Mouse (Mus musculus): ENCODE measurements around the gene Zfp354c. TPM values are rescaled to one million over a fixed set of nuclear protein-coding genes. Genes with fewer than 3 reads are reported as not detected.

Gene Zfp354c
- polyA plus RNA-seq, 1 experiment: 0.19 TPM

DNA sequence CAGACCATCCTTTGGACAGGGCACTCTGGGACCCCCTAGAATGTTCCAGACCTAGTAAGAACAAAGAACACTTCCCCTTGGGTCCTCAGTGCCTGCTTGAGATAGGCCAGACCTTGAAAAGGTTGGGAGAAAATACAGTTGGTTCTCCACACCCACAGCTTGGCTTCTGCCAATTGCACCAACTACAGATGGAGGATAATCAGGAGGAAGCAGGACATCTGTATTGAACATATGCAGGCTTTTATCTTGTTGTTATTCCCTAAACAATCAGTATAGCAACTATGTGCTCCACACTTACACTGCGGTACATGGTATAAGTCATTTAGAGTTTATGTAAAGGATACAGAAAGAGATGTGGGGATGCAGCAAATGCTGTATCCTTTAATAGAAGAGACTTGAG, 56.5 kb downstream of the Zfp354c start:
- Histone ChIP-seq H3K4me1 (ENCODE audit: control insufficient read depth, insufficient read depth, insufficient read length, low read length) (no peaks in the 10 kb centered on the region), H3K4me3 (ENCODE audit: low read depth, low read length) (no peak overlapping the region), H3K27ac (ENCODE audit: insufficient read depth, low read depth, low read length) (no peak overlapping the region), H3K36me3 (ENCODE audit: control insufficient read depth, insufficient read depth, low read length) (no peaks in the 10 kb centered on the region), H3K27me3 (ENCODE audit: control insufficient read depth, insufficient read depth, low read length) (no peaks in the 10 kb centered on the region)
- WGBS: 90% methylated on average over 1 of the region's 1 CpGs
- TF ChIP-seq POLR2A (IDR thresholded peaks at IDR 0.05; ENCODE audit: low read depth, low read length) (no peak), CTCF (IDR thresholded peaks at IDR 0.05; ENCODE audit: extremely low read depth, insufficient read length, insufficient replicate concordance, low read depth, low read length) (no peak)

DNA sequence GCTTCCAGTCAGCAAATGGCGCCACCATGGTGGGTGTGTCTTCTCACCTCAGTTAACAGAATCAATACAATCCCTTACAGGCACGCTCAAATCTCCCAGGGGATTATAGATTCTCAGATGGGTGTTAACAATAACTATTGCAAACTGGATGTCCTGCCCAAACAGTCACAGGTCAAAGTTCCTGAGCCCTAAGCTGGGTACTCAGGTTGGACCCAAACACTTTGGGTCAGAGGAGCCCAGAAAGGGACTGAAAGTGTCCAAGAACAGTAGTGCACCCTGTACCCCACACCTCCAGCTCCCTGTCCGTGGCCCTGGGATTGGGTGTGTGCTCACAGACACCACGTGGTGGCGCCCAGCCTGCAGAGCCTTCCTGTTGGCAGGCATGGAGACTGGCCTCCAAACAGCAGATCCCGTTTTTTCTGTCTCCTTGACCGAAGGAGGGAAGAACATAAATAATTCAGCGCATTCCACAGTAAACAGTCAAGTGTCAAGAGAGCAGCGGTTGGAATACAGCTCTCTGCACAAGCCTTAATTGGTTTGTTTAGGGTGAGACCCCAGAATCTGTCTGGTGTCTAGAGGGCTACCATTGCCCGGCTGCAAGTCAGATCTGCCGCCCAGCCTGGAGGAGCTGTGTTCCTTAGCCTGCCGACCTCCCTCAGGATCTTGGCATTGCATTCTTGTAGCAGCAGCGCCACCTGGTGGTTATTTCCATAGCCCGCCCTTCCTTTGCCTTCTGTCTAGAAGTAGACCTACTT, 58.4 kb downstream of the Zfp354c start:
- no peak overlapping the region for H3K27ac ChIP-seq (ENCODE audit: insufficient read depth, low read depth, low read length)
- 8% methylated on average over 14 of the region's 14 CpGs for WGBS

DNA sequence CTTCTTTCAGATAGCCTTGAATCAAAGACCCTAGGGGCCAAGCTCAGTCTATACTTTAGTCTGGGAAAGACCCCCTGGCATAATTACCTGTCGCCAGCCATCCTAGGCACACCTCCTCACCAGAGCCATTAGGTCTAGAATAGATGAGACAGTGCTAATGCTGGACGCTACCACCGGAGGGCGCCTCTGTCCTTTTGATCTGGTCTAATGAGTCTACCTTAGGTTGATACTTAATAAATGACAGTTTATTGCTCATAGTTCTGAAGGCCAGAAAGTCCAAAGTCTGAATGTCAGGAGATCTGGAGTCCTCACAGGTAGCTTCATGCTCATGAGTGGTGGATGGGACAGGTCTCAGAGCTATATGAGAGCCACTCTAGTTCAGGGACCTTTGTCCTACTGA, 60.5 kb downstream of the Zfp354c start:
- 23% methylated on average over 4 of the region's 4 CpGs for WGBS
- no peak overlapping the region for H3K27ac ChIP-seq (ENCODE audit: insufficient read depth, low read depth, low read length)
- H3K27me3 ChIP-seq (ENCODE audit: control insufficient read depth, insufficient read depth, low read length): no peaks in the 10 kb centered on the region
- no peak overlapping the region for H3K4me3 ChIP-seq (ENCODE audit: low read depth, low read length)
- TF ChIP-seq POLR2A (IDR thresholded peaks at IDR 0.05; ENCODE audit: low read depth, low read length): no peak
- peak; percentile 20; the same call in 1 of the 2 replicates for TF ChIP-seq CTCF (IDR thresholded peaks at IDR 0.05; ENCODE audit: extremely low read depth, insufficient read length, insufficient replicate concordance, low read depth, low read length)
- no peaks in the 10 kb centered on the region for H3K36me3 ChIP-seq (ENCODE audit: control insufficient read depth, insufficient read depth, low read length)
- no peaks in the 10 kb centered on the region for H3K4me1 ChIP-seq (ENCODE audit: control insufficient read depth, insufficient read depth, insufficient read length, low read length)

More for the DNA sequence above, 58.4 kb downstream of the Zfp354c start:
- H3K4me3 ChIP-seq (ENCODE audit: low read depth, low read length): no peak overlapping the region
- H3K27me3 ChIP-seq (ENCODE audit: control insufficient read depth, insufficient read depth, low read length): no peaks in the 10 kb centered on the region
- no peaks in the 10 kb centered on the region for H3K36me3 ChIP-seq (ENCODE audit: control insufficient read depth, insufficient read depth, low read length)
- no peaks in the 10 kb centered on the region for H3K4me1 ChIP-seq (ENCODE audit: control insufficient read depth, insufficient read depth, insufficient read length, low read length)
- TF ChIP-seq CTCF (IDR thresholded peaks at IDR 0.05; ENCODE audit: extremely low read depth, insufficient read length, insufficient replicate concordance, low read depth, low read length): peak; percentile 89
- no peak for TF ChIP-seq POLR2A (IDR thresholded peaks at IDR 0.05; ENCODE audit: low read depth, low read length)

DNA sequence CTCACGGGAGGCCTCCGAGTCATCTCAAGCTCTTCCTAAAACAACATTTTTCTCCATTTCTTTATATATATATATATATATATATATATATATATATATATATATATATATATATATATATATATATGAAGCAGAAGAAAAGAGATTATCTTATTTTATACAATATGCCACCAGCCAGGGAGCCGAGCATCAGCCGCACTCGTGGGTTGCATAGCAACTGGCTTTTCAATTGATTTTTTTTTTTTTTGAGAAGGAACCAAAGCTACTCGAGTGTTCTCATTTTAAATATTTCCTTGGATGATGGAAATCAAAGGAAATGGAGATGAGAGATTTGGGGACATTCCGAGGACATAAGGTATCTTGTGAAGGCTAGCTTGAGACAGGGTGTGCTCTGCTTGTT, 61.1 kb downstream of the Zfp354c start:
- WGBS: 72% methylated on average over 7 of the region's 7 CpGs
- H3K4me1 ChIP-seq (ENCODE audit: control insufficient read depth, insufficient read depth, insufficient read length, low read length): no peaks in the 10 kb centered on the region
- H3K27me3 ChIP-seq (ENCODE audit: control insufficient read depth, insufficient read depth, low read length): no peaks in the 10 kb centered on the region
- no peak overlapping the region for H3K4me3 ChIP-seq (ENCODE audit: low read depth, low read length)
- H3K27ac ChIP-seq (ENCODE audit: insufficient read depth, low read depth, low read length): no peak overlapping the region
- no peak for TF ChIP-seq CTCF (IDR thresholded peaks at IDR 0.05; ENCODE audit: extremely low read depth, insufficient read length, insufficient replicate concordance, low read depth, low read length)
- TF ChIP-seq POLR2A (IDR thresholded peaks at IDR 0.05; ENCODE audit: low read depth, low read length): no peak
- H3K36me3 ChIP-seq (ENCODE audit: control insufficient read depth, insufficient read depth, low read length): no peaks in the 10 kb centered on the region

Other genes starting within 250 kb of the Zfp354c start
- gene Adamts2, start 225.6 kb downstream of the Zfp354c start, polyA plus RNA-seq (2012; rRNA removed): 2.6 and 3.5 TPM in 2 replicates
- gene Zfp879, start 13.8 kb upstream of the Zfp354c start, polyA plus RNA-seq (2012; rRNA removed): 0.05 TPM in 1 of 2 replicates, not detected in the other
- gene Grm6, start 23.0 kb upstream of the Zfp354c start, polyA plus RNA-seq (2012; rRNA removed): 0.24 and 0.53 TPM in 2 replicates
- gene Zfp454, start 59.9 kb upstream of the Zfp354c start, polyA plus RNA-seq (2012; rRNA removed): not detected in 2 replicates
- 0.09 and 0.61 TPM in 2 replicates for gene Zfp2, start 88.4 kb upstream of the Zfp354c start, polyA plus RNA-seq (2012; rRNA removed)
- not detected in 2 replicates for gene Zfp354b, start 103.9 kb upstream of the Zfp354c start, polyA plus RNA-seq (2012; rRNA removed)
- not detected in 2 replicates for gene 4933414I15Rik, start 116.0 kb upstream of the Zfp354c start, polyA plus RNA-seq (2012; rRNA removed)
- 0.08 TPM in 1 of 2 replicates, not detected in the other for gene Prop1, start 126.0 kb upstream of the Zfp354c start, polyA plus RNA-seq (2012; rRNA removed)
- not detected in 2 replicates for gene Olfr1378, start 138.8 kb upstream of the Zfp354c start, polyA plus RNA-seq (2012; rRNA removed)
- gene Olfr1377, start 154.2 kb upstream of the Zfp354c start, polyA plus RNA-seq (2012; rRNA removed): not detected in 2 replicates
- gene Olfr51, start 175.9 kb upstream of the Zfp354c start, polyA plus RNA-seq (2012; rRNA removed): not detected in 2 replicates
- gene Olfr54, start 186.5 kb upstream of the Zfp354c start, polyA plus RNA-seq (2012; rRNA removed): not detected in 2 replicates
- gene Olfr1375, start 220.4 kb upstream of the Zfp354c start, polyA plus RNA-seq (2012; rRNA removed): not detected in 2 replicates
- 0.09 and 0.10 TPM in 2 replicates for gene Zfp354a, start 231.5 kb upstream of the Zfp354c start, polyA plus RNA-seq (2012; rRNA removed)

Data from small intestine, adult 2 months (tissue).